Mouse (Mus musculus): ENCODE measurements around the gene Glrx2. TPM values are rescaled to one million over a fixed set of nuclear protein-coding genes. Genes with fewer than 3 reads are reported as not detected.
"Not testable (repeated sequence)": the region's sequence is repeated elsewhere in the genome, so short reads cannot be mapped to it uniquely, and the experiment has no call there.

The Glrx2 gene
- polyA plus RNA-seq (2014; fragmentation: Nextera tagmentation; extraction: Ambion mirVana), result 87.7 and 105 TPM in 2 replicates

DNA sequence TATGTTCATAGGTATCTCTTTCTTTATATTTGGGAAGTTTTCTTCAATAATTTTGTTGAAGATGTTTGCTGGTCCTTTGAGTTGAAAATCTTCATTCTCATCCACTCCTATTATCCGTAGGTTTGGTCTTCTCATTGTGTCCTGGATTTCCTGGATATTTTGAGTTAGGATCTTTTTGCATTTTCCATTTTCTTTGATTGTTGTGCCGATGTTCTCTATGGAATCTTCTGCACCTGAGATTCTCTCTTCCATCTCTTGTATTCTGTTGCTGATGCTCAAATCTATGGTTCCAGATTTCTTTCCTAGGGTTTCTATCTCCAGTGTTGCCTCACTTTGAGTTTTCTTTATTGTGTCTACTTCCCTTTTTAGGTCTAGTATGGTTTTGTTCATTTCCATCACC, at the start of gene Glrx2:
Gene Glrx2, plus strand, starts transcription at position 301 of the 400 bp plus-strand sequence.
- not testable (repeated sequence) for H3K4me3 ChIP-seq (replicated peaks; ENCODE audit: low read length); H3K27me3 ChIP-seq (ENCODE audit: control insufficient read depth, insufficient read depth, low read length); H3K27ac ChIP-seq; ATAC-seq (ENCODE audit: low FRiP score); DNase-seq (ENCODE audit: low spot score); H3K9ac ChIP-seq; H3K4me2 ChIP-seq (replicated peaks); H3K9me3 ChIP-seq (ENCODE audit: control insufficient read depth, low read length); H3K36me3 ChIP-seq (replicated peaks; ENCODE audit: control insufficient read depth, insufficient read depth); H3K4me1 ChIP-seq (replicated peaks; ENCODE audit: control insufficient read depth, insufficient read depth, low read length)
- WGBS, result no CpG with 5 or more reads among the region's 2 CpGs

DNA sequence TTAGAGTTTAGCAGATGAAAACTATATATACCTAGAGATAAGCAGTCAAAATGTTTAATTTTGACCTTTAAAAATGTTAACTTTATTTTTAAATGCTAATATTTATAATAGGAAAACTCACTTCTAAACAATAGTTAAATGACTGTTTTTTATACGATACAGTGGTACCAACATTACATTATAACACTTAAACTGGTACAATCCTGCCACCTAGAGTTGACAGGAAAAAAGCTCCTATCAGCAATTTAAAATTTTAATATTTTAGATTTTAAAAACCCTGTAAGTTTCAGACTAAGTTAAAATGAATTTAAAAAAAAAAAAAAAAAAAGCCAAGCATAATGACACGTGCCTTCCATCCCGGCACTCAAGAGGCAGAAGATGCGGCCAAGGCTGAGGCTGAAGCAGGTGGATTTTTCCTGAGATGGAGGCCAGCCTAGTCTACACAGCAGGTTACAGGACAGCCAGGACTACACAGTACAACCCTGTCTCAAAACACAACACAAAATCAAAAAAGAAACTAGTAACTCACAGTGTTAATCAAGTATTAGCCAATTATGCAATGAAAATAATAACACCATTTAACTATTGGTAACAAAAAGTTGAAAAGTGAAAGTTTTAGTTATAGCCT, 40.3 kb upstream of the Glrx2 start:
- H3K36me3 ChIP-seq (replicated peaks; ENCODE audit: control insufficient read depth, insufficient read depth), result peaks cover 35% of the 10 kb centered on the region
- H3K27me3 ChIP-seq (ENCODE audit: control insufficient read depth, insufficient read depth, low read length), result no peaks in the 10 kb centered on the region
- no peak overlapping the region for H3K4me2 ChIP-seq (replicated peaks)
- H3K4me3 ChIP-seq (replicated peaks; ENCODE audit: low read length), result no peak overlapping the region
- H3K27ac ChIP-seq, result no peak overlapping the region
- ATAC-seq (ENCODE audit: low FRiP score) (no peak), DNase-seq (ENCODE audit: low spot score) (peak; percentile 71)
- H3K9ac ChIP-seq, result no peak overlapping the region
- no peaks in the 10 kb centered on the region for H3K4me1 ChIP-seq (replicated peaks; ENCODE audit: control insufficient read depth, insufficient read depth, low read length)
- no peaks in the 10 kb centered on the region for H3K9me3 ChIP-seq (ENCODE audit: control insufficient read depth, low read length)
- WGBS, result 89% methylated on average over 4 of the region's 4 CpGs

DNA sequence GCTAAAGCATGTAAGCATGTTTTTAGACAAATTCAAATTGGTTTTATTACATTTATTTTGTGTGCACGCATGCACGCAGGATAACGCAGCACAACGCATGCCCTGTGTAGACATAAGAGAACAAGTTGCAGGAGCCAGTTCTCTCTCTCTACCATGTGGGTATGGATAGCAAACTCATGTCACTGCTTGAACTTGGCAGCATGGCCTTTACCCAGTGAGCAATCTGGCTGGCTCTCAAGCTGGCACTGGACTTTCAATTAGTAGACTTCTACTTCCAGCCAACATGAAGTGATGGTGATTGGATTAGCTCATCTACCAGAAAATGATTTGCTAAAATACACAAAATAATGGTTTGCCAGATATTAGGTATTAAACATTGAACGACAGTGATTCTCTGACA, 35.0 kb upstream of the Glrx2 start:
- ATAC-seq (ENCODE audit: low FRiP score) (no peak), DNase-seq (ENCODE audit: low spot score) (no peak)
- 95% methylated on average over 5 of the region's 5 CpGs for WGBS

DNA sequence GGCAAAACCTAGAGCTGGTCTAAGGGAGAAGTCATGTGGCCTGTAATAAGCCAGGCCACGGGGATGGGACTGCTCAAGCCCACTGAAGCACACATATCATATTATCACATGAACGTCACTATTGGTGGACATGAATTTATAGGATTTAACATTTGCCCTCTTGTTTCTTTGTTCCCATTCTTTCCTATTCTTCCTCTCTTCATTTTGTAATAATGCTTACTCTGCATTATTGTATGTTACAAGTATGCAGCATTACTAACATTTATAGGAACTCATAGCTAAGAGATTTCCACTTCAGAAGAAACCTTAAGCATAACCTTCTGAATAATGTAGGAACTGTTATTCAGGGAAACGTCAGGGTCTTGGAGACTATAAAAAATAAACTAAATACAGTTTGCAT, 31.3 kb upstream of the Glrx2 start:
- Histone ChIP-seq H3K4me2 (replicated peaks) (no peak overlapping the region), H3K9me3 (ENCODE audit: control insufficient read depth, low read length) (no peaks in the 10 kb centered on the region), H3K36me3 (replicated peaks; ENCODE audit: control insufficient read depth, insufficient read depth) (peaks cover 51% of the 10 kb centered on the region), H3K4me1 (replicated peaks; ENCODE audit: control insufficient read depth, insufficient read depth, low read length) (no peaks in the 10 kb centered on the region), H3K27ac (no peak overlapping the region), H3K4me3 (replicated peaks; ENCODE audit: low read length) (no peak overlapping the region), H3K9ac (no peak overlapping the region), H3K27me3 (ENCODE audit: control insufficient read depth, insufficient read depth, low read length) (no peaks in the 10 kb centered on the region)
- WGBS, result 90% methylated on average over 3 of the region's 3 CpGs
- DNase-seq (ENCODE audit: low spot score), result no peak
- no peak for ATAC-seq (ENCODE audit: low FRiP score)

More for the DNA sequence above, 35.0 kb upstream of the Glrx2 start:
- no peaks in the 10 kb centered on the region for H3K4me1 ChIP-seq (replicated peaks; ENCODE audit: control insufficient read depth, insufficient read depth, low read length)
- H3K36me3 ChIP-seq (replicated peaks; ENCODE audit: control insufficient read depth, insufficient read depth), result peaks cover 44% of the 10 kb centered on the region
- H3K9me3 ChIP-seq (ENCODE audit: control insufficient read depth, low read length), result no peaks in the 10 kb centered on the region
- H3K4me2 ChIP-seq (replicated peaks), result no peak overlapping the region
- no peak overlapping the region for H3K4me3 ChIP-seq (replicated peaks; ENCODE audit: low read length)
- H3K9ac ChIP-seq, result no peak overlapping the region
- no peaks in the 10 kb centered on the region for H3K27me3 ChIP-seq (ENCODE audit: control insufficient read depth, insufficient read depth, low read length)
- H3K27ac ChIP-seq, result no peak overlapping the region

DNA sequence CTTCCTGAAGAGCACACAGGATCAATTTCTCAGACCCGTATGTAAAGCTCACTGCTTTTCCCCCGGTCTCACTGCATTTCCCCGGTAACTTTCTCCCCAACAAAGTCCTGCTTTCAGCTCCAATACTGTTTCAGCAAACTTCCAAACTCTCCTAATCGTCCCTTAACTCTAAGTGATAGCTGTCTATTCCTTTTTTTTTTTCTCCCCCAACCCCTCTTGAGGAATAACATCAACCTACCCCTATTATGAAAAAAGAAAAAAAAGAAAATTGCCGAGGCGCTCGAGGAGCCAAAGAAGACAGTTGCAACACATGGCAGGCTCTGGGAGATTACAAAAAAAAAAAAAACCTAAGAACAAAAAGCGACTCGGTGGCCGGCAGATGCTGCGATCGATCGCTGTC, 14.4 kb upstream of the Glrx2 start:
- WGBS, result under 1% methylated on average over 13 of the region's 13 CpGs
- no peaks in the 10 kb centered on the region for H3K27me3 ChIP-seq (ENCODE audit: control insufficient read depth, insufficient read depth, low read length)
- peaks cover 12% of the 10 kb centered on the region for H3K4me1 ChIP-seq (replicated peaks; ENCODE audit: control insufficient read depth, insufficient read depth, low read length)
- ATAC-seq (ENCODE audit: low FRiP score) (no peak), DNase-seq (ENCODE audit: low spot score) (no peak)
- peak overlapping the region; percentile 88 for H3K9ac ChIP-seq
- H3K9me3 ChIP-seq (ENCODE audit: control insufficient read depth, low read length), result no peaks in the 10 kb centered on the region
- H3K27ac ChIP-seq, result peak overlapping the region; percentile 92
- H3K36me3 ChIP-seq (replicated peaks; ENCODE audit: control insufficient read depth, insufficient read depth), result peaks cover 13% of the 10 kb centered on the region; the same call in 1 of the 2 replicates
- peak overlapping the region; percentile 92 for H3K4me3 ChIP-seq (replicated peaks; ENCODE audit: low read length)
- H3K4me2 ChIP-seq (replicated peaks), result peak overlapping the region; percentile 74

DNA sequence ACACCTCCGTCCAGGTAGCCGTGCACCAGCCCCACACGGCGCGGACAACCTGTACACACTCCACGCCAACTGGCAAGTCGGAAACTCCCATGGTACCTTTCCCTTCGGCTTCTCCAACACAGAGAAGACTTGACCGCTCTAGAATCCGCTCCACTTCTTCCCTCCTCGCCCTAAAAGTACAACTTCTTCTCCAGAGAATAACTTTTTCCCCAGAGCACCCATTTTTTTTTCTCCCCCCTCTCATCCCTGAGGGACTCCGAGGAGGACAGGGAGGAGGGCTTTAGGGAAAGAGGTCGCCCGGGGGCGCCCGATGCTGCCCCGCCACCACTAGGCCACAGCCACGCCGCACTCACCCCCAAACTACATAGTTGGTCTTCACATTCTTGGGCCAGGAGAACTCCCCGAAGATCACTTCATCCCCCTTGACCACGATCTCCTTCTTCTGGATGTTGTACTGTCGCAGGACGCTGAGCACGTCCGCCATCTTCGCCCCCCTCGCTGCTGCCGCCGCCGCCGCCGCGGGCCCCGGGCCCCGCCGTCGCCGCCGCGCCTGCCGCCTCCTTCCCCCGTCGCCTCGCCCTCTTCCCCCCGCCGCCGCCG, 13.9 kb upstream of the Glrx2 start:
- no peaks in the 10 kb centered on the region for H3K27me3 ChIP-seq (ENCODE audit: control insufficient read depth, insufficient read depth, low read length)
- peak overlapping the region; percentile 92 for H3K27ac ChIP-seq
- H3K4me2 ChIP-seq (replicated peaks), result peak overlapping the region; percentile 74
- H3K4me1 ChIP-seq (replicated peaks; ENCODE audit: control insufficient read depth, insufficient read depth, low read length), result peaks cover 12% of the 10 kb centered on the region
- peak overlapping the region; percentile 88 for H3K9ac ChIP-seq
- DNase-seq (ENCODE audit: low spot score) (peak; percentile 42), ATAC-seq (ENCODE audit: low FRiP score) (peak; percentile 80)
- 2% methylated on average over 44 of the region's 48 CpGs for WGBS
- H3K36me3 ChIP-seq (replicated peaks; ENCODE audit: control insufficient read depth, insufficient read depth), result peaks cover 9% of the 10 kb centered on the region; the same call in 1 of the 2 replicates
- peak overlapping the region; percentile 92 for H3K4me3 ChIP-seq (replicated peaks; ENCODE audit: low read length)
- H3K9me3 ChIP-seq (ENCODE audit: control insufficient read depth, low read length), result no peaks in the 10 kb centered on the region

DNA sequence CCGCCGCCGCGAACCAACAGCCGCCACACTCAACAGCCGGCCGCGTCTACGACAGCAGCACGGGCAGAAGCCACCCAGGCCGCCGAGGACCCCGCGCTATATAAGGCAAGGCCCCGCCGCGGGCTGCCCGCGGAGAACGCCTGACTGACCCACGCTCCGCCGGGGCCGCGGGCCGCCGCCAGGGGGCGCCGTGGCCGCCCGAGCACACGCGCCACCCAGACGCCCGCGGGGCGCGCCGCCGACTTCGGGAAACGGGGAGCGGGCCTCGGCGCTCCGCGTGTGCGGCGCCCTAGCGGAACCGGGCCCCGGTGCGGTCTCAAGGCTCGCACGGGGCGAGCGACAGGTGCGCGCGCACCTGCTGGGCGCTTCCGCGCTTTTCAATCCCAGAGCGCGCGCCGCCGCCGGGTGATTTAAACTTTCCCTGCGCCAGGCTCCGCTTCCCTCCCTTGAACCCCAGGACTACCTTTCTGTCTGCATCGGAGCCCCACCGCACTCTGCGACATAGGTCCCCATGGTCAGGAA, 13.3 kb upstream of the Glrx2 start, which contains the start of gene Cdc73:
Gene Cdc73, minus strand, starts transcription at position 153 of the 522 bp plus-strand sequence.
- Histone ChIP-seq H3K4me3 (replicated peaks; ENCODE audit: low read length) (peak within 1 kb of the TSS; percentile 92), H3K36me3 (replicated peaks; ENCODE audit: control insufficient read depth, insufficient read depth) (peaks cover 6% of the 10 kb centered on the region; the same call in 1 of the 2 replicates), H3K4me2 (replicated peaks) (peak within 1 kb of the TSS; percentile 74), H3K4me1 (replicated peaks; ENCODE audit: control insufficient read depth, insufficient read depth, low read length) (peaks cover 12% of the 10 kb centered on the region), H3K9ac (peak within 1 kb of the TSS; percentile 88), H3K27ac (peak within 1 kb of the TSS; percentile 92), H3K27me3 (ENCODE audit: control insufficient read depth, insufficient read depth, low read length) (no peaks in the 10 kb centered on the region), H3K9me3 (ENCODE audit: control insufficient read depth, low read length) (no peaks in the 10 kb centered on the region)
- WGBS, result under 1% methylated on average over 74 of the region's 74 CpGs
- ATAC-seq (ENCODE audit: low FRiP score) (peak; percentile 99), DNase-seq (ENCODE audit: low spot score) (peak; percentile 93)

DNA sequence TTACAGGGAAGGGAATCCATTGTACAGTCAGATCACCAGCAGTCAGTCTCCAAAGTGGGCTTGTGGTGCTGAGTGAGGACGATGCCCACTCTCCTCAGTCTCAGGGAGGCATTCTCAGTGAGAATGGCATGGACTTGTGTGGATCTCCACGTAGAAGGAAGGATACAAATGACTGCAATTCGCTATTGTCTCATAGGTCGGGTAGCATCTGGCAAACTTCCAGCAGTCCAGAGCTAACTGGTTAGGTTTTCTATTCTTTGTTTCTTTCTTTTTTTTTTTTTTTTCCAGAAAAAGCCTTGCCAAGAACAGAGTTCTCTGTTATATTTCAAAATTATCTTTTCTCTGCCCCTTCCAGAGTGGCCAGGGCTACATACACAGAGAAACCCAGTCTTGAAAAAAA, 9.1 kb upstream of the Glrx2 start:
- no peak overlapping the region for H3K9ac ChIP-seq
- ATAC-seq (ENCODE audit: low FRiP score) (no peak), DNase-seq (ENCODE audit: low spot score) (no peak)
- H3K36me3 ChIP-seq (replicated peaks; ENCODE audit: control insufficient read depth, insufficient read depth), result no peaks in the 10 kb centered on the region
- no peaks in the 10 kb centered on the region for H3K4me1 ChIP-seq (replicated peaks; ENCODE audit: control insufficient read depth, insufficient read depth, low read length)
- H3K9me3 ChIP-seq (ENCODE audit: control insufficient read depth, low read length), result no peaks in the 10 kb centered on the region
- H3K4me2 ChIP-seq (replicated peaks), result no peak overlapping the region
- H3K4me3 ChIP-seq (replicated peaks; ENCODE audit: low read length), result no peak overlapping the region
- 50% methylated on average over 4 of the region's 4 CpGs for WGBS
- H3K27me3 ChIP-seq (ENCODE audit: control insufficient read depth, insufficient read depth, low read length), result no peaks in the 10 kb centered on the region
- no peak overlapping the region for H3K27ac ChIP-seq

DNA sequence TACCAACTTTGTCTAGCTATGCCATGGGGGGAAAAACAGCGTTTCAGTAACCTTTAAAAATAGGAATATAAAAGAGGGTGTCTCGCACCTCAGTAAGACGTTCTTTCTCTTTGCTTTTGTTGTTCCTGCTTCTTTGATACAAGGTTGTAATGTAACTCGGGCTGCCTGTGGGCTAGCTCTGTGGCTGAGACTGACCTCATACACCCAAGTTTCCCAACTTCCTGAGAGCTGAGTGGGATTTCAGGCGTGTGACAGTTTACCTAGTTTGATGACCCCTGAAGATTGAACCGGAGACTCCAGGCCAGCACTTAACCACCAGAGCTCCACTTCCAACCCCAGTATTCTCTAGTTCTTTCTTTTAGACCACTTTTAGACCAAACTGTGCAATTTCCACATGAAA, 7.8 kb upstream of the Glrx2 start:
- no peaks in the 10 kb centered on the region for H3K9me3 ChIP-seq (ENCODE audit: control insufficient read depth, low read length)
- H3K4me2 ChIP-seq (replicated peaks), result no peak overlapping the region
- H3K36me3 ChIP-seq (replicated peaks; ENCODE audit: control insufficient read depth, insufficient read depth), result no peaks in the 10 kb centered on the region
- H3K9ac ChIP-seq, result no peak overlapping the region
- H3K4me3 ChIP-seq (replicated peaks; ENCODE audit: low read length), result no peak overlapping the region
- ATAC-seq (ENCODE audit: low FRiP score), result no peak
- no peaks in the 10 kb centered on the region for H3K4me1 ChIP-seq (replicated peaks; ENCODE audit: control insufficient read depth, insufficient read depth, low read length)
- 75% methylated on average over 6 of the region's 6 CpGs for WGBS
- no peak overlapping the region for H3K27ac ChIP-seq
- no peak for DNase-seq (ENCODE audit: low spot score)
- H3K27me3 ChIP-seq (ENCODE audit: control insufficient read depth, insufficient read depth, low read length), result no peaks in the 10 kb centered on the region
